Comparison of ENCODE assay signal across 8 mouse cellular contexts in genomic region chr14:8038791-8039448, GRCm38 (mm10). TPM values are rescaled to one million over a fixed set of nuclear protein-coding genes. Genes with fewer than 3 reads are reported as not detected.
DNase-seq lines count a peak whose midpoint lies in the region; ATAC-seq and TF ChIP-seq lines count a peak whose summit lies in the region.

No protein-coding gene starts in this region.

- peak; percentile 97 for DNase-seq in liver, adult 2 months (ENCODE audit: extremely low read depth, low read depth, low spot score)
- DNase-seq in brain, adult 2 months (ENCODE audit: low read depth, low spot score): peak; percentile 97
- DNase-seq in gonadal fat pad, adult 2 months (ENCODE audit: low read depth): peak; percentile 84
- peak; percentile 46 to 71 for DNase-seq in left cerebral cortex, adult 9 months (ENCODE audit: low spot score in 2 of 2)
- peak; percentile 70 for DNase-seq in telencephalon, adult 2 months (ENCODE audit: low read depth, low spot score)
- no peak for DNase-seq in spleen, adult 18-20 months
- no peak for DNase-seq in liver, embryonic 11.5 days (ENCODE audit: low spot score)

- 24% methylated on average over 7 of the region's 7 CpGs for WGBS in liver, adult 2 months
- 65% methylated on average over 7 of the region's 7 CpGs for WGBS in liver, embryonic 12.5 days (ENCODE audit: insufficient replicate concordance)
- WGBS in liver, embryonic 11.5 days: 83% methylated on average over 7 of the region's 7 CpGs

- peak overlapping the region; percentile 91 for H3K27ac ChIP-seq in liver, adult 2 months (replicated peaks; ENCODE audit: insufficient read depth, low read depth, low read length)
- H3K27ac ChIP-seq in liver, embryonic 12.5 days: no peak overlapping the region
- H3K27ac ChIP-seq in liver, embryonic 11.5 days (ENCODE audit: low read depth, low read length): no peak overlapping the region

- no peak overlapping the region for H3K4me3 ChIP-seq in liver, adult 2 months (ENCODE audit: insufficient read depth, low read depth, low read length)
- H3K4me3 ChIP-seq in liver, embryonic 12.5 days: no peak overlapping the region
- H3K4me3 ChIP-seq in liver, embryonic 11.5 days (ENCODE audit: low read depth, low read length): no peak overlapping the region

- H3K27me3 ChIP-seq in liver, adult 2 months (ENCODE audit: control insufficient read depth, insufficient read depth, low read length): no peaks in the 10 kb centered on the region
- no peaks in the 10 kb centered on the region for H3K27me3 ChIP-seq in liver, embryonic 12.5 days (replicated peaks)
- no peaks in the 10 kb centered on the region for H3K27me3 ChIP-seq in liver, embryonic 11.5 days (replicated peaks; ENCODE audit: control insufficient read depth, insufficient read depth, low read length)

- no peak for ATAC-seq in liver, embryonic 12.5 days
- ATAC-seq in liver, embryonic 11.5 days (replicated peaks; ENCODE audit: low FRiP score): no peak

- TF ChIP-seq POLR2A in liver, adult 2 months (IDR thresholded peaks at IDR 0.05; ENCODE audit: extremely low read depth, insufficient read depth, low read length): no peak

- no peaks in the 10 kb centered on the region for H3K79me2 ChIP-seq in liver, adult 2 months (ENCODE audit: control insufficient read depth, insufficient read depth, low read length)

- H3K4me1 ChIP-seq in liver, adult 2 months (ENCODE audit: control insufficient read depth, insufficient read depth, low read length): peaks cover 38% of the 10 kb centered on the region
- no peaks in the 10 kb centered on the region for H3K4me1 ChIP-seq in liver, embryonic 12.5 days
- H3K4me1 ChIP-seq in liver, embryonic 11.5 days (replicated peaks; ENCODE audit: control insufficient read depth, insufficient read depth, low read length): no peaks in the 10 kb centered on the region

- TF ChIP-seq CTCF in liver, adult 2 months (IDR thresholded peaks at IDR 0.05; ENCODE audit: low read depth, low read length): no peak

- peaks cover 8% of the 10 kb centered on the region; the same call in 1 of the 2 replicates for H3K36me3 ChIP-seq in liver, adult 2 months (ENCODE audit: control insufficient read depth, insufficient read depth, low read length)
- H3K36me3 ChIP-seq in liver, embryonic 12.5 days: no peaks in the 10 kb centered on the region; the same call in 1 of the 2 replicates
- H3K36me3 ChIP-seq in liver, embryonic 11.5 days (ENCODE audit: control insufficient read depth, insufficient read depth, low read length): no peaks in the 10 kb centered on the region

- no peaks in the 10 kb centered on the region for H3K9me3 ChIP-seq in liver, embryonic 12.5 days (replicated peaks)
- H3K9me3 ChIP-seq in liver, embryonic 11.5 days (ENCODE audit: control insufficient read depth, low read length): no peaks in the 10 kb centered on the region

- peak overlapping the region; percentile 17; the same call in 1 of the 2 replicates for H3K9ac ChIP-seq in liver, adult 2 months (ENCODE audit: low read depth, low read length)
- H3K9ac ChIP-seq in liver, embryonic 12.5 days: no peak overlapping the region
- no peak overlapping the region for H3K9ac ChIP-seq in liver, embryonic 11.5 days (ENCODE audit: low read depth, low read length)

- no peak overlapping the region for H3K4me2 ChIP-seq in liver, embryonic 12.5 days
- H3K4me2 ChIP-seq in liver, embryonic 11.5 days: no peak overlapping the region

RNA-seq across cellular contexts. Expression of gene Abhd6, which starts 36.2 kb away (rescaled TPM):
- total RNA-seq in liver, adult 2 months (2014; rRNA removed): 17.4 and 29.2 TPM in 2 replicates
- polyA plus RNA-seq in liver, adult 2 months (2012; rRNA removed): 39.6 and 45.2 TPM in 2 replicates
- 8.2 and 10.6 TPM in 2 replicates for polyA plus RNA-seq in liver, embryonic 12.5 days (2016; fragmentation: Nextera tagmentation; extraction: Ambion mirVana)
- 15.3 and 17.2 TPM in 2 replicates for polyA plus RNA-seq in gonadal fat pad, adult 2 months (2012; rRNA removed)
- polyA plus RNA-seq in liver, embryonic 11.5 days (2014; fragmentation: Nextera tagmentation; extraction: Ambion mirVana): 11.9 and 15.0 TPM in 2 replicates

RNA-seq across cellular contexts. Expression of gene Rpp14, which starts 41.2 kb away (rescaled TPM):
- 18.8 and 19.5 TPM in 2 replicates for total RNA-seq in liver, adult 2 months (2014; rRNA removed)
- 5.4 and 6.9 TPM in 2 replicates for polyA plus RNA-seq in liver, adult 2 months (2012; rRNA removed)
- polyA plus RNA-seq in liver, embryonic 12.5 days (2016; fragmentation: Nextera tagmentation; extraction: Ambion mirVana): 41.7 and 45.2 TPM in 2 replicates
- polyA plus RNA-seq in gonadal fat pad, adult 2 months (2012; rRNA removed): 7.9 and 9.3 TPM in 2 replicates
- 74.7 and 77.4 TPM in 2 replicates for polyA plus RNA-seq in liver, embryonic 11.5 days (2014; fragmentation: Nextera tagmentation; extraction: Ambion mirVana)

RNA-seq across cellular contexts. Expression of gene Dnase1l3, which starts 44.5 kb away (rescaled TPM):
- 10.0 and 10.9 TPM in 2 replicates for total RNA-seq in liver, adult 2 months (2014; rRNA removed)
- polyA plus RNA-seq in liver, adult 2 months (2012; rRNA removed): 20.5 and 24.3 TPM in 2 replicates
- polyA plus RNA-seq in liver, embryonic 12.5 days (2016; fragmentation: Nextera tagmentation; extraction: Ambion mirVana): 0.72 and 0.79 TPM in 2 replicates
- 1.4 and 2.1 TPM in 2 replicates for polyA plus RNA-seq in gonadal fat pad, adult 2 months (2012; rRNA removed)
- polyA plus RNA-seq in liver, embryonic 11.5 days (2014; fragmentation: Nextera tagmentation; extraction: Ambion mirVana): 0.73 and 0.79 TPM in 2 replicates

RNA-seq across cellular contexts. Expression of gene Pxk, which starts 59.1 kb away (rescaled TPM):
- total RNA-seq in liver, adult 2 months (2014; rRNA removed): 13.6 and 18.4 TPM in 2 replicates
- polyA plus RNA-seq in liver, adult 2 months (2012; rRNA removed): 14.1 and 17.5 TPM in 2 replicates
- 11.9 and 13.3 TPM in 2 replicates for polyA plus RNA-seq in liver, embryonic 12.5 days (2016; fragmentation: Nextera tagmentation; extraction: Ambion mirVana)
- polyA plus RNA-seq in gonadal fat pad, adult 2 months (2012; rRNA removed): 23.3 and 24.0 TPM in 2 replicates
- 18.5 and 19.1 TPM in 2 replicates for polyA plus RNA-seq in liver, embryonic 11.5 days (2014; fragmentation: Nextera tagmentation; extraction: Ambion mirVana)

Comparison
In these comparisons a context has a peak if more than half of its experiments do, and no peak if none do; other contexts are left out.
1. DNase-seq: peak in liver, adult 2 months (single experiment), brain, adult 2 months (single experiment), gonadal fat pad, adult 2 months (single experiment), left cerebral cortex, adult 9 months (2 of 2) and telencephalon, adult 2 months (single experiment); none in spleen, adult 18-20 months (0 of 2) and liver, embryonic 11.5 days (single experiment).